ENCODE assay signal across 7 mouse cellular contexts in genomic region chr13:67060786-67061358, GRCm38 (mm10). TPM values are rescaled to one million over a fixed set of nuclear protein-coding genes. Genes with fewer than 3 reads are reported as not detected.
DNase-seq lines count a peak whose midpoint lies in the region; ATAC-seq lines count a peak whose summit lies in the region.

Gene Zfp712, minus strand, starts transcription at chr13:67061170.

- H3K4me1 ChIP-seq in intestine, embryonic 15.5 days (replicated peaks): 0 out of 2 replicates have a peak, but pooled peaks cover 5% of the 10 kb centered on the region
- peaks cover 7% of the 10 kb centered on the region for H3K4me1 ChIP-seq in midbrain, embryonic 10.5 days

- H3K9me3 ChIP-seq in intestine, embryonic 15.5 days: no peaks in the 10 kb centered on the region
- H3K9me3 ChIP-seq in midbrain, embryonic 10.5 days (replicated peaks): peaks cover 29% of the 10 kb centered on the region; the same call in 1 of the 2 replicates

- peak; percentile 86 to 87 for DNase-seq in adrenal gland, adult 18-20 months (ENCODE audit: low spot score in 2 of 2)
- DNase-seq in embryo, embryonic 11 days: peak; percentile 94
- peak; percentile 84 to 90 for DNase-seq in gastrocnemius, postnatal 36 days
- DNase-seq in left cerebral cortex, postnatal 25 days (ENCODE audit: low spot score in 2 of 2): peak; percentile 94 to 97
- peak; percentile 87 for DNase-seq in midbrain, embryonic 10.5 days (ENCODE audit: low spot score)
- peak; percentile 85 for DNase-seq in right cerebral cortex, postnatal 4 days

- H3K27ac ChIP-seq in intestine, embryonic 15.5 days: peak within 1 kb of the TSS; percentile 91
- H3K27ac ChIP-seq in midbrain, embryonic 10.5 days (replicated peaks): peak within 1 kb of the TSS; percentile 86

- H3K27me3 ChIP-seq in intestine, embryonic 15.5 days (replicated peaks): no peaks in the 10 kb centered on the region
- no peaks in the 10 kb centered on the region for H3K27me3 ChIP-seq in midbrain, embryonic 10.5 days (ENCODE audit: low read depth, poor library complexity, severe bottlenecking)

- H3K4me3 ChIP-seq in intestine, embryonic 15.5 days (replicated peaks): peak within 1 kb of the TSS; percentile 60
- H3K4me3 ChIP-seq in midbrain, embryonic 10.5 days: peak within 1 kb of the TSS; percentile 74

- no peaks in the 10 kb centered on the region for H3K36me3 ChIP-seq in intestine, embryonic 15.5 days
- H3K36me3 ChIP-seq in midbrain, embryonic 10.5 days: peaks cover 8% of the 10 kb centered on the region; the same call in 1 of the 2 replicates

- H3K4me2 ChIP-seq in intestine, embryonic 15.5 days (replicated peaks): peak within 1 kb of the TSS; percentile 67

- peak within 1 kb of the TSS; percentile 60 for H3K9ac ChIP-seq in intestine, embryonic 15.5 days

- ATAC-seq in intestine, embryonic 15.5 days: peak; percentile 99

- intact Hi-C loops in gastrocnemius, postnatal 36 days (cut with DNase I): loop anchor here (2.0 kb wide), 1 partner anchor 48 kb away; the partner anchor contains the start of gene Gm28557
- intact Hi-C loops in left cerebral cortex, postnatal 25 days (cut with DNase I): loop anchor here (2.0 kb wide), 3 partner anchors 20 to 68 kb away; partner anchors contain the start of gene Gm28557

- WGBS in intestine, embryonic 15.5 days: under 1% methylated on average over 27 of the region's 27 CpGs
- WGBS in midbrain, embryonic 10.5 days: under 1% methylated on average over 27 of the region's 27 CpGs

RNA-seq across cellular contexts. Expression of gene Zfp712, which starts in this region (rescaled TPM):
- 1 to 10 TPM; 1.5 to 1.8 TPM for total RNA-seq in adrenal gland, adult 18-20 months (2021)
- under 1 TPM; 0.59 to 0.81 TPM for total RNA-seq in gastrocnemius, postnatal 36 days (2021)
- polyA plus RNA-seq in intestine, embryonic 15.5 days (2015; fragmentation: Nextera tagmentation; extraction: Ambion mirVana): 2.4 and 3.1 TPM in 2 replicates
- total RNA-seq in left cerebral cortex, postnatal 25 days (2021): 1 to 10 TPM; 5.3 to 6.4 TPM
- polyA plus RNA-seq in midbrain, embryonic 10.5 days (2016; fragmentation: Nextera tagmentation; extraction: Ambion mirVana): 4.0 and 4.3 TPM in 2 replicates

Comparison
In these comparisons a context has a peak if more than half of its experiments do, and no peak if none do; other contexts are left out.
1. Peak in every context shown above with its lines: DNase-seq, ATAC-seq, H3K4me3 ChIP-seq and H3K27ac ChIP-seq.
2. Peak in DNase-seq in gastrocnemius, postnatal 36 days; RNA of the gene not detected or under 1 TPM.